Mouse (Mus musculus) lung, embryonic 14.5 days (tissue): ENCODE measurements around the gene Bicc1. TPM values are rescaled to one million over a fixed set of nuclear protein-coding genes. Genes with fewer than 3 reads are reported as not detected.
A peak's percentile ranks its signal among the peaks of the same experiment; 100 is the strongest.

Experiments used
- ATAC-seq: fragments of 200-750 bp; cut with Nextera tagmentation; 2 replicates; pipeline ENCODE4 v1.8.0; 2017; ENCODE audit warnings: mild to moderate bottlenecking, moderate TSS enrichment, moderate library complexity; ENCODE audit not compliant: insufficient read depth
- DNase-seq: peaks from one replicate; pipeline ENCODE4 v3.0.0-alpha.2; 2015
- H3K27ac ChIP-seq: fragments of 300-500 bp; sonication (generic); 2 replicates; pipeline ENCODE4 v1.5.1; 2014; ENCODE audit warnings: low read depth, mild to moderate bottlenecking, moderate library complexity
- H3K27me3 ChIP-seq: fragments of 300-500 bp; sonication (generic); 2 replicates; pipeline ENCODE4 v1.6.1; 2014; ENCODE audit warnings: low read length, control low read depth; ENCODE audit not compliant: insufficient read depth
- H3K36me3 ChIP-seq: fragments of 300-500 bp; sonication (generic); 2 replicates; pipeline ENCODE4 v1.6.1; 2014; ENCODE audit warnings: control low read depth; ENCODE audit not compliant: insufficient read depth
- H3K4me1 ChIP-seq: fragments of 300-500 bp; sonication (generic); 2 replicates; pipeline ENCODE4 v1.6.1; 2014; ENCODE audit warnings: antibody characterized with exemption, control low read depth; ENCODE audit not compliant: insufficient read depth
- H3K4me2 ChIP-seq: fragments of 300-500 bp; sonication (generic); 2 replicates; pipeline ENCODE4 v1.6.1; 2014; ENCODE audit warnings: mild to moderate bottlenecking
- H3K4me3 ChIP-seq: fragments of 300-500 bp; sonication (generic); 2 replicates; pipeline ENCODE4 v1.5.1; 2014; ENCODE audit warnings: low read depth, low read length
- H3K9ac ChIP-seq: fragments of 300-500 bp; sonication (generic); 2 replicates; pipeline ENCODE4 v1.6.1; 2014
- H3K9me3 ChIP-seq: fragments of 300-500 bp; sonication (generic); 2 replicates; pipeline ENCODE4 v1.6.1; 2016; ENCODE audit warnings: low read depth, low read length, control low read depth
- CTCF ChIP-seq: IDR thresholded peaks from 2 replicates; pipeline ENCODE4 v1.5.1; 2016; ENCODE audit warnings: antibody characterized with exemption, low read depth
- WGBS: fragments of 180-500 bp; shearing (Covaris S2); extraction: QIAGEN DNeasy Blood & Tissue Kit; methylation state at CpG from one replicate; pipeline ENCODE4 v1.1.7; 2014; 5-methylcytosine and 5-hydroxymethylcytosine counted together
- polyA plus RNA-seq: library from polyadenylated mRNA; unstranded; fragments of >200 nt; fragmentation: Nextera tagmentation; extraction: Ambion mirVana; gene quantifications from 2 replicates; pipeline ENCODE4 v1.2.1, GENCODE M21; 2014

Gene Bicc1
- polyA plus RNA-seq, 1 experiment from 2014 or later = 26.4 TPM

DNA sequence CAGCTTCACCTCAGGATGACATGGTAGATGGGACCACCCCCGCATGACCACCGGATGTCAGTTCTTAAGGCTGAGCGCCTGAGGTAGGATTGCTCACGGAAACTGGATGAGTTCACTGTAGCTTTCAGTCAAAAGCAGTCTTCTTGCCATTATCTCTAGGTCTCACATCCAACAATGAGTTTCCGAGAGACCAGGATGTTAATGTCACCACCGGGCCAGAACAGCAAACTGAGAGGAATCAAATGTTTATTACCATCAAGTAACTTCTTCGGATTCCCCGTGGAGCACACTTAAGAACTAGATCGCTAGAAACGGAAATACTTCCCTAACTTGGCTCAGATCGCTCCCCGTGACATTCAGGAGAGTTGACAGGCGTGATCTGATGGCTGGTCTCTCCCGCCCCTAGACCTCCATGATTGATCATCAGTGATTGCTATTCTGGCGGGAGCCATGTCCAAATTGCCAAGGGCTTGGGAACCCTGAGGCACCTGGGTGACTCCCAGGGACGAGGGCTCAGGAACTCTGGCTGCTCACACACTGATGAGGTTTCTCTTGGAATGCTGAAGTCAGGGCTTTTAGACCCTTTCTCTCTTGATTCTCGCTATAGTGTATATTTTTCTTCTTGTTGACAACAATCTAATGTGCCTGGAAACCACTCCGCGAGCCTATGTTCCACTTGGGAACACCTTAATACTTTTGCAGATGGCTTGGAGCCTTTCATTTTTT is 149.6 kb downstream of the Bicc1 start:
- Histone ChIP-seq H3K4me1 (peaks cover 11% of the 10 kb centered on the region; the same call in 1 of the 2 replicates), H3K9ac (no peak overlapping the region), H3K27ac (no peak overlapping the region), H3K9me3 (no peaks in the 10 kb centered on the region), H3K4me2 (no peak overlapping the region), H3K4me3 (no peak overlapping the region), H3K36me3 (no peaks in the 10 kb centered on the region), H3K27me3 (no peaks in the 10 kb centered on the region)
- ATAC-seq (no peak), DNase-seq (peak; percentile 21)
- no peak for TF ChIP-seq CTCF
- WGBS = 49% methylated on average over 19 of the region's 19 CpGs

DNA sequence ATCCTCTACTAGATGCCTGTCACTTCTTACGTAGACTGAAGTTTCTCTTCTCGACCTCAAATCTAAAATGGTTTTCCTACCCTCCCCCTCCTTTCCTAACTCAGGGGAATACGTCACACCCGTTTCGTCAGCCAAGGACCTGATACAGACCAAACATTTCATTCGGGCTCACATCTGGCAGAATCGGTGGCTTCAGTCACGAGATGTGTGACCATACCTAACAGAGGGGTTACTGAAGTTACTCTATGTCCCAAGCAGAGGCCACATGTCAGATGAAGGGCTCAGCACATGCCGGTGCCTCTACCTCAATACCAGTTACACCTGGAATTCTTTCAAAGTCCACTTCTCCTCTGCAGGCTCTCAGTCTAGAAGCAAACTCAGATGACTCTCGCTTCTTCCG is 150.8 kb downstream of the Bicc1 start:
- Histone ChIP-seq H3K4me2 (no peak overlapping the region), H3K9ac (no peak overlapping the region), H3K36me3 (no peaks in the 10 kb centered on the region), H3K4me3 (no peak overlapping the region), H3K9me3 (no peaks in the 10 kb centered on the region), H3K4me1 (peaks cover 11% of the 10 kb centered on the region; the same call in 1 of the 2 replicates), H3K27ac (no peak overlapping the region), H3K27me3 (no peaks in the 10 kb centered on the region)
- ATAC-seq (peak; percentile 12; the same call in 1 of the 2 replicates), DNase-seq (peak; percentile 30)
- TF ChIP-seq CTCF = no peak
- WGBS = 58% methylated on average over 11 of the region's 11 CpGs

DNA sequence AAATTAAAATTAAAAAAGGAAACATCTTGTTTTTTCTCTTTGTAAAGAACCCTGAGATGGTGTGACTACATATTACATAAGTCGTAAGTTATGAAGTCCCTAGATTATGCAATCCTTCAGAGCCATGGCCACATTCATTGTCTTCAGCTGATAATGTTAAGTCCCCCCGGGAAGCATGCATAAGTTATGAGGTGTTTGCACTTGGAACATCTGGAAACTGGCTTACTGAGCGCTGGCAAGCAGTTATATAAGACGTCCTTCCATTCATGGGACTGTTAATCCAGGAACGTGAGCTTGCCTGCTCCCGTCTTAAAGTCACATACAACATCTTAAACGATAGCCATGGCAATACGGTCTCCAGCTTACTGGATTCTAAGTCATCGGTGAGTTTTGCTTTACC is 151.5 kb downstream of the Bicc1 start:
- WGBS = 43% methylated on average over 9 of the region's 9 CpGs
- Histone ChIP-seq H3K4me2 (0 out of 2 replicates have a peak overlapping the region, but pooled peaks have one; percentile 26), H3K27ac (peak overlapping the region; percentile 55; the same call in 1 of the 2 replicates), H3K4me1 (peaks cover 11% of the 10 kb centered on the region; the same call in 1 of the 2 replicates), H3K4me3 (no peak overlapping the region), H3K9me3 (no peaks in the 10 kb centered on the region), H3K9ac (no peak overlapping the region), H3K36me3 (no peaks in the 10 kb centered on the region), H3K27me3 (no peaks in the 10 kb centered on the region)
- TF ChIP-seq CTCF = no peak
- DNase-seq = peak; percentile 93
- peak; percentile 89 for ATAC-seq

DNA sequence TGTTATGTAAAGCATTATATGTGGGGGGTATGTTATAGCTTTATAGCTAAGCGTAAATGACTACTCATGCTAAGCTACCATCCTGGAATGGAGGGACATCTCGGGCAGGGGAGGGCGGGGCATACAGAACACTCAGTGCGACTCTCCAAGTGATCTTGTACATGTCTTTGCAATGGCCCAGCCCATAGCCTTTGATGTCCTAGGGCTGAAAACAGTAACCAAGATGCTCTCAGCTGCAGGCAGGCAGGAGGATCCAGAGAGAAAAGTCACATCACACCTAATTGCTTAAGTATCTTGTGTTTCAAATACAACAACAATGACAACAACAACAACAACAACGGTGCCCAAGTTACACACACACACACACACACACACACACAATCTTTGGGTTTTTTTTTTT is 152.0 kb downstream of the Bicc1 start:
- DNase-seq (peak; percentile 55), ATAC-seq (peak; percentile 44; the same call in 1 of the 2 replicates)
- no peak for TF ChIP-seq CTCF
- Histone ChIP-seq H3K36me3 (no peaks in the 10 kb centered on the region), H3K9ac (no peak overlapping the region), H3K27me3 (no peaks in the 10 kb centered on the region), H3K4me2 (no peak overlapping the region), H3K9me3 (no peaks in the 10 kb centered on the region), H3K27ac (no peak overlapping the region), H3K4me1 (peaks cover 11% of the 10 kb centered on the region; the same call in 1 of the 2 replicates), H3K4me3 (no peak overlapping the region)
- 70% methylated on average over 5 of the region's 5 CpGs for WGBS

DNA sequence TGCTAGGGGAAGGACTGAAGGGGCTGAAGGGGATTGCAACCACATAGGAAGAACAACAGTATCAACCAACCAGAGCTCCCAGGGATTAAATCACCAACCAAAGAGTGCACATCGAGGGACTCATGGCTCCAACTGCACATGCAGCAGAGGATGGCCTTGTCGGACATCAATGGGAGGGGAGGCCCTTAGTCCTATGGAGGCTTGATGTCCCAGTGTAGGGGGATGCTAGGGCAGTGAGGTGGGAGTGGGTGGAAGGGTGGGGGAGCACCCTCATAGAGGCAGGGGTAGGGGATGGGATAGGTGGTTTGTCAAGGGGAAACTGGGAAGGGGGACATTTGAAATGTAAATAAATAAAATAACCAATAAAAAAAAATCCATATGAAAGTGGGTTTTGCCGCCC is 152.5 kb downstream of the Bicc1 start:
- no peak overlapping the region for H3K4me3 ChIP-seq
- no peaks in the 10 kb centered on the region for H3K9me3 ChIP-seq
- H3K27me3 ChIP-seq = no peaks in the 10 kb centered on the region
- no peaks in the 10 kb centered on the region for H3K36me3 ChIP-seq
- peaks cover 11% of the 10 kb centered on the region; the same call in 1 of the 2 replicates for H3K4me1 ChIP-seq
- no peak for TF ChIP-seq CTCF
- H3K27ac ChIP-seq = no peak overlapping the region
- H3K9ac ChIP-seq = no peak overlapping the region
- no peak for ATAC-seq
- 86% methylated on average over 3 of the region's 3 CpGs for WGBS
- no peak for DNase-seq
- H3K4me2 ChIP-seq = no peak overlapping the region

DNA sequence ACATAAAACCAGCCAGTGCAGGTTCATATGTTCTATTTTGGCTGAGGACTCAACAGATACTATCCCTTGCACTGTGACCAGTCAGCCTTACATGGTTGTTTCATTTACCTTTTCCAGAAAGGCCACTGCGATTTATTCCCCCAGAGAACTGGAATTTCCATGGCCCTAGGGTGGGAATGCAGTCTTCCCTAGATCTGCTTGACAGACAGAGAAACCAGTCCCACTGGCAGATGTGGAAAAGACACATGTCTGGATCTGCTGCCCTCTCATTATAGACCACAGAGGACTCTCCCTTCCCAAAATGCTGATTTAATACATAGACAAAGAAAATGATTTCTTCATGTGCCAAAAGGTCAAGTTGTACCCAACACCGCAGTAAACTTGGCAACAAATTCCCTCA is 156.6 kb downstream of the Bicc1 start:
- H3K4me1 ChIP-seq = no peaks in the 10 kb centered on the region
- TF ChIP-seq CTCF = no peak
- 82% methylated on average over 2 of the region's 2 CpGs for WGBS
- DNase-seq (no peak), ATAC-seq (no peak)
- H3K27ac ChIP-seq = no peak overlapping the region
- no peaks in the 10 kb centered on the region for H3K36me3 ChIP-seq
- no peaks in the 10 kb centered on the region for H3K9me3 ChIP-seq
- no peak overlapping the region for H3K4me2 ChIP-seq
- no peak overlapping the region for H3K4me3 ChIP-seq
- no peak overlapping the region for H3K9ac ChIP-seq
- H3K27me3 ChIP-seq = no peaks in the 10 kb centered on the region

GRCm38 (mm10) chr10:71002186-71002585 is 157.3 kb downstream of the Bicc1 start:
- DNase-seq (no peak), ATAC-seq (no peak)
- Histone ChIP-seq H3K4me1 (no peaks in the 10 kb centered on the region), H3K36me3 (no peaks in the 10 kb centered on the region), H3K4me2 (no peak overlapping the region), H3K4me3 (no peak overlapping the region), H3K27me3 (no peaks in the 10 kb centered on the region), H3K27ac (no peak overlapping the region), H3K9me3 (no peaks in the 10 kb centered on the region), H3K9ac (no peak overlapping the region)
- no peak for TF ChIP-seq CTCF
- WGBS = 91% methylated on average over 4 of the region's 4 CpGs
